Mouse (Mus musculus): ENCODE measurements around the gene Hoxd13. TPM values are rescaled to one million over a fixed set of nuclear protein-coding genes. Genes with fewer than 3 reads are reported as not detected.

Hoxd13 gene
- polyA plus RNA-seq, 1 experiment from 2014 or later = 1.0 TPM

DNA sequence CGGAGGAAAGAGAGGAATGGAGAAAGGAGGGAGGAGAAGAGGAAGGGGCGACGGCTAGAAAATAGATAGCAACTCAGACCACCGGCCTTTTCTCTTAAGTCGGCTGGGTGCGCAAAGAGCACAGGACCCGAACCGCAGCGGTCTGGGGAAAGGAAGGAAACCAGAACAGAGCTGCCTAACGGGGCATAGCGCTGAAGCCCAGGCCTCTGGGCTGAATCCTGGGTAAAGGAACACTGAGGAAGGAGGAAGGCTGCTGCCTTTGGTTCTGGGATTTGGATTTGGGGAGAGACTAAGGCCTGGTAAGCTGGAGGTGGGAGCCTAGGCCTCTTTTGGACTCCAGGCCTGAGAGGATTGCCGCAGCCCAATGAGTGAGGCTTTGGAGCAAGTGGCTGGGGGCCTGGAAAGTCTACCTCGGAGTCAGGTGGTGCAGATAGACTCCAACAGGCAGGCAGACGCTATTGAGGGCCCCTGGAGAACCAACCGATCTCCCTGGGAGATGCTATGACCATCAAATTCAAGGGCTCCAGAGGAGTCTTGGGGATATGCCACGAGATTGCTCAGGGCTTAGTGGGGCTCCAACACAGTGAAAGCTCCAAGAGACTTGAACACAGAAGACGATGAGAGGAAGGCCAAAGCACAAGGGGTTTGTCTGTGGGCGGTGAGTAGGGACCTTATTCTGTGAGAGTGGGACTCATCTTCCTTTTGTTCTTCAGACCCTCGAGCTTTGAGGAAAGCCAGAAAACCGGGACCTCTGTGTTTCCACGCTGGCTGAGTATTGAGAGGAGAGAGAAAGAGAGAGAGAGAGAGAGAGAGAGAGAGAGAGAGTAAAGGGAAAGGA, 12.7 kb downstream of the Hoxd13 start:
- ATAC-seq (ENCODE audit: insufficient read depth, low FRiP score, low TSS enrichment) (no peak), DNase-seq (ENCODE audit: low spot score) (peak; percentile 29)
- Histone ChIP-seq H3K4me1 (ENCODE audit: control insufficient read depth, insufficient read depth, low read length) (no peaks in the 10 kb centered on the region), H3K4me3 (ENCODE audit: low read depth, low read length) (peak overlapping the region; percentile 41), H3K27me3 (ENCODE audit: control insufficient read depth, insufficient read depth, low read length) (peaks cover 100% of the 10 kb centered on the region), H3K4me2 (ENCODE audit: low read depth) (peak overlapping the region; percentile 15), H3K36me3 (ENCODE audit: control insufficient read depth, insufficient read depth, low read length) (no peaks in the 10 kb centered on the region), H3K9ac (ENCODE audit: low read length) (peak overlapping the region; percentile 46), H3K9me3 (ENCODE audit: control insufficient read depth, low read length) (no peaks in the 10 kb centered on the region), H3K27ac (ENCODE audit: low read depth, low read length) (no peak overlapping the region)
- 2% methylated on average over 21 of the region's 21 CpGs for WGBS

GRCm38 (mm10) chr2:74681594-74682531, 13.8 kb downstream of the Hoxd13 start:
- Histone ChIP-seq H3K4me3 (ENCODE audit: low read depth, low read length) (peak overlapping the region; percentile 41), H3K4me2 (ENCODE audit: low read depth) (peak overlapping the region; percentile 32), H3K36me3 (ENCODE audit: control insufficient read depth, insufficient read depth, low read length) (no peaks in the 10 kb centered on the region), H3K9me3 (ENCODE audit: control insufficient read depth, low read length) (no peaks in the 10 kb centered on the region), H3K9ac (ENCODE audit: low read length) (peak overlapping the region; percentile 70), H3K27me3 (ENCODE audit: control insufficient read depth, insufficient read depth, low read length) (peaks cover 98% of the 10 kb centered on the region), H3K4me1 (ENCODE audit: control insufficient read depth, insufficient read depth, low read length) (no peaks in the 10 kb centered on the region), H3K27ac (ENCODE audit: low read depth, low read length) (0 out of 2 replicates have a peak overlapping the region, but pooled peaks have one; percentile 39)
- DNase-seq (ENCODE audit: low spot score) = peak; percentile 58
- WGBS = under 1% methylated on average over 73 of the region's 78 CpGs
- ATAC-seq (ENCODE audit: insufficient read depth, low FRiP score, low TSS enrichment) = peak; percentile 28; the same call in 1 of the 2 replicates

- 0 out of 2 replicates have a peak overlapping the region, but pooled peaks have one; percentile 39 for H3K27ac ChIP-seq (ENCODE audit: low read depth, low read length)
- H3K4me3 ChIP-seq (ENCODE audit: low read depth, low read length) = peak overlapping the region; percentile 41
- no peaks in the 10 kb centered on the region for H3K36me3 ChIP-seq (ENCODE audit: control insufficient read depth, insufficient read depth, low read length)
- ATAC-seq (ENCODE audit: insufficient read depth, low FRiP score, low TSS enrichment) (no peak), DNase-seq (ENCODE audit: low spot score) (peak; percentile 29)
- peak overlapping the region; percentile 32 for H3K4me2 ChIP-seq (ENCODE audit: low read depth)
- WGBS = under 1% methylated on average over 29 of the region's 51 CpGs
- peak overlapping the region; percentile 70 for H3K9ac ChIP-seq (ENCODE audit: low read length)
- no peaks in the 10 kb centered on the region for H3K4me1 ChIP-seq (ENCODE audit: control insufficient read depth, insufficient read depth, low read length)
- no peaks in the 10 kb centered on the region for H3K9me3 ChIP-seq (ENCODE audit: control insufficient read depth, low read length)
- H3K27me3 ChIP-seq (ENCODE audit: control insufficient read depth, insufficient read depth, low read length) = peaks cover 98% of the 10 kb centered on the region
These were observed 14.7 kb downstream of the Hoxd13 start for GRCm38 (mm10) chr2:74682796-74683195.

DNA sequence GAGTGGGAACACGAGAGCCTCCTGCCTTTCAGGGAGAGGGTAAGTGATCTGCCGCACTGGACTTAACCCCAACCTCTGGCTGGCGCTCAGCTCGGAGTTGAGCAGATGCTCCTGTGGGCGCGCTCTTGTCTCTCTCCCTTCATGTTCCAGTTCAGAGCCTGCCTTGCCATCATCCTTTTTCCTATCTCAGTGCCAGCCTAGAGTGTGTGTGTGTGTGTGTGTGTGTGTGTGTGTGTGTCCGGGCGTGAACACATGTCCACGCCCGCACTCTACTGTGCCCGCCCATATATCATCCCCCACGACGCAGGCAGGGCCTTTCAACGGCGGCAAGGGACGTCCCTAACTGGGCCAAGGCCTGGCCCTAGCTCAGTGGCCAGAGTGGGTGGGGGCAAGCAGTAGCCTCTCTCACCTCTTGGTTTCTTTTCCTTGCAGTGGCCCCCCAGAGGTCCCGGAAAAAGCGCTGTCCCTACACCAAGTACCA, 15.4 kb downstream of the Hoxd13 start:
- peak overlapping the region; percentile 41 for H3K4me3 ChIP-seq (ENCODE audit: low read depth, low read length)
- peaks cover 98% of the 10 kb centered on the region for H3K27me3 ChIP-seq (ENCODE audit: control insufficient read depth, insufficient read depth, low read length)
- DNase-seq (ENCODE audit: low spot score) (peak; percentile 48), ATAC-seq (ENCODE audit: insufficient read depth, low FRiP score, low TSS enrichment) (no peak; the same call in 1 of the 2 replicates)
- no peaks in the 10 kb centered on the region for H3K36me3 ChIP-seq (ENCODE audit: control insufficient read depth, insufficient read depth, low read length)
- peak overlapping the region; percentile 32 for H3K4me2 ChIP-seq (ENCODE audit: low read depth)
- no peaks in the 10 kb centered on the region for H3K4me1 ChIP-seq (ENCODE audit: control insufficient read depth, insufficient read depth, low read length)
- H3K9me3 ChIP-seq (ENCODE audit: control insufficient read depth, low read length) = no peaks in the 10 kb centered on the region
- peak overlapping the region; percentile 29; the same call in 1 of the 2 replicates for H3K9ac ChIP-seq (ENCODE audit: low read length)
- WGBS = under 1% methylated on average over 18 of the region's 18 CpGs
- 0 out of 2 replicates have a peak overlapping the region, but pooled peaks have one; percentile 10 for H3K27ac ChIP-seq (ENCODE audit: low read depth, low read length)

DNA sequence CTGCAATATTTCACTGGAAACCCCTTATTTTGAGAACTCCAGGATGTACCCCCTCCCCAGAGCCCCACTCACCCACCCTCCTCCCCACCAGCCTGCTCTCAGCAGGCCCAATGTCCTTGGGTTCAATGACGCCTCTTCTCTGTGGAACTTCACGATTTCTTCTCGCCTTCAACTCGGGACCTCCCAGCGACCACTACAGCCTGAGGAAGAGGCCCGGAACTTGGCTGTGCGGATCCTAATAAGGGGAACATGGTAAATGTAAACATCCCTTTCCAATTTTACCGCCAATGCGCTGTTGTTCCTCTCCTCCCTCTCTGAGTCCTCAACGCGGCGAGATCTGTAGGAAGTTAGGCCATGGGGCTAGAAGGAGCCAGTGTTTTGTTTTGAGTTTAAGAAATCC, 16.0 kb downstream of the Hoxd13 start:
- Histone ChIP-seq H3K9ac (ENCODE audit: low read length) (peak overlapping the region; percentile 42), H3K27ac (ENCODE audit: low read depth, low read length) (no peak overlapping the region), H3K4me3 (ENCODE audit: low read depth, low read length) (peak overlapping the region; percentile 41), H3K4me2 (ENCODE audit: low read depth) (peak overlapping the region; percentile 28), H3K4me1 (ENCODE audit: control insufficient read depth, insufficient read depth, low read length) (no peaks in the 10 kb centered on the region), H3K9me3 (ENCODE audit: control insufficient read depth, low read length) (no peaks in the 10 kb centered on the region), H3K27me3 (ENCODE audit: control insufficient read depth, insufficient read depth, low read length) (peaks cover 98% of the 10 kb centered on the region), H3K36me3 (ENCODE audit: control insufficient read depth, insufficient read depth, low read length) (no peaks in the 10 kb centered on the region)
- peak; percentile 33 for DNase-seq (ENCODE audit: low spot score)
- no peak for ATAC-seq (ENCODE audit: insufficient read depth, low FRiP score, low TSS enrichment)
- 0% methylated on average over 12 of the region's 12 CpGs for WGBS

GRCm38 (mm10) chr2:74685059-74685603, 17.0 kb downstream of the Hoxd13 start:
- Histone ChIP-seq H3K4me3 (ENCODE audit: low read depth, low read length) (no peak overlapping the region), H3K36me3 (ENCODE audit: control insufficient read depth, insufficient read depth, low read length) (no peaks in the 10 kb centered on the region), H3K9me3 (ENCODE audit: control insufficient read depth, low read length) (no peaks in the 10 kb centered on the region), H3K27me3 (ENCODE audit: control insufficient read depth, insufficient read depth, low read length) (peaks cover 98% of the 10 kb centered on the region), H3K4me2 (ENCODE audit: low read depth) (peak overlapping the region; percentile 28), H3K4me1 (ENCODE audit: control insufficient read depth, insufficient read depth, low read length) (no peaks in the 10 kb centered on the region), H3K9ac (ENCODE audit: low read length) (no peak overlapping the region), H3K27ac (ENCODE audit: low read depth, low read length) (no peak overlapping the region)
- no peak for DNase-seq (ENCODE audit: low spot score)
- WGBS = 8% methylated on average over 4 of the region's 4 CpGs
- no peak for ATAC-seq (ENCODE audit: insufficient read depth, low FRiP score, low TSS enrichment)

DNA sequence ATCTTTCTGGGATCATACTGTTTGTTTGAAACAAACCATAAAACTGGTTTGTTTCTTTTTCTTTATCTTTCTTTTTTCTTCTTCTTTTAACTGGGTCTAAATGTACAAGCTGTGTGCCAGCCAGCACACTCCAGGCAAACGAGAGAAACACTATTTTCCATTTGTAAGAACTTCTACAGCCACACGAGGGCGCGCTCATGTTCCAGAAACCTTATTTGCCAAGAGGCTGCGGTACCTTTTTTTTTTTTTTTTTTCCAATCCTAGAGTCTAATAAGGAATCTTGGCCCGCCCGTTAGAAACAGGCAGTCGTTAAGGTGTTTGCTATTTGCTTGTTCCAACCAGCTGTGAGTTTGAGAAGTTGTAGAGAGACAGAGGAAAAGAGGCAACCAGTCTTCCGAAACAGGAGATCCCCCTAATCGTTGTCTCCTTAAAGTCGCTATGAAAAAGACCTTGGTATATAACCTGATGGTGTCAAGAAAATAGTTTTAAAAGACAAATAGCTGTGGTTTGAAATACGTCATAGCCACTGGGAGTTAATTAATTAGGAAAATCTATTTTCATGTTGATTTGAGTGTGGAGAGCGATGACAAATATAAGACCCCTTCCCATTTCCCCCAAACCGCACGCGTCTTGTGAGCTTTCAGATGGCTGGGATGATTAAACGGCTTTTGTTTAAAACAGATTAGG, 18.3 kb downstream of the Hoxd13 start:
- DNase-seq (ENCODE audit: low spot score) (peak; percentile 84), ATAC-seq (ENCODE audit: insufficient read depth, low FRiP score, low TSS enrichment) (no peak)
- peak overlapping the region; percentile 60 for H3K9ac ChIP-seq (ENCODE audit: low read length)
- H3K36me3 ChIP-seq (ENCODE audit: control insufficient read depth, insufficient read depth, low read length) = no peaks in the 10 kb centered on the region
- no peaks in the 10 kb centered on the region for H3K9me3 ChIP-seq (ENCODE audit: control insufficient read depth, low read length)
- WGBS = 4% methylated on average over 17 of the region's 17 CpGs
- H3K27ac ChIP-seq (ENCODE audit: low read depth, low read length) = no peak overlapping the region
- H3K27me3 ChIP-seq (ENCODE audit: control insufficient read depth, insufficient read depth, low read length) = peaks cover 93% of the 10 kb centered on the region
- no peaks in the 10 kb centered on the region for H3K4me1 ChIP-seq (ENCODE audit: control insufficient read depth, insufficient read depth, low read length)
- peak overlapping the region; percentile 35 for H3K4me3 ChIP-seq (ENCODE audit: low read depth, low read length)
- peak overlapping the region; percentile 38 for H3K4me2 ChIP-seq (ENCODE audit: low read depth)

Data from neural tube, embryonic 11.5 days (tissue).